Mouse (Mus musculus) layer of hippocampus, adult 18-20 months (tissue): ENCODE data around the gene Prdm15. TPM values are rescaled to one million over a fixed set of nuclear protein-coding genes. Genes with fewer than 3 reads are reported as not detected.

Source experiments
- DNase-seq, 2 experiments: peaks; one replicate each; pipeline ENCODE4 v3.0.0; 2022; ENCODE audit warnings: low spot score in 2 of 2
- long read RNA-seq: library from polyadenylated mRNA; stranded (forward); transcript quantifications from one replicate; pipeline ENCODE4 v2.0.0, GENCODE M21; 2021
- total RNA-seq, 2 experiments: library from RNA; stranded (reverse); gene quantifications; 2 replicates each; pipeline ENCODE4 v1.2.3; 2021

The Prdm15 gene
- total RNA-seq = 10 to 100 TPM; 23.4 to 24.5 TPM
- long read RNA-seq, partial matches to known transcripts = 3 of 19 reads
- long read RNA-seq, other reads (novel, unspliced or antisense) = 15 of 19 reads

GRCm38 (mm10) chr16:97851741-97852319, at the start of gene Prdm15:
TSS of gene Prdm15 (minus strand) at chr16:97851850.
- peak; percentile 86 to 91 for DNase-seq

- no peak for DNase-seq
Measured at GRCm38 (mm10) chr16:97897346-97898024, 45.8 kb upstream of the Prdm15 start.

- no peak for DNase-seq
Measured at GRCm38 (mm10) chr16:97887762-97888161, 36.1 kb upstream of the Prdm15 start.

- no peak for DNase-seq
Measured at GRCm38 (mm10) chr16:97883696-97884095, 32.0 kb upstream of the Prdm15 start.

- no peak for DNase-seq
Measured at GRCm38 (mm10) chr16:97882891-97883290, 31.2 kb upstream of the Prdm15 start.

GRCm38 (mm10) chr16:97879134-97879533, 27.5 kb upstream of the Prdm15 start:
- peak in 1 of 2 experiments; percentile 53 for DNase-seq

- DNase-seq = no peak
Measured at GRCm38 (mm10) chr16:97877502-97877901, 25.9 kb upstream of the Prdm15 start.

GRCm38 (mm10) chr16:97875101-97875500, 23.5 kb upstream of the Prdm15 start:
- no peak for DNase-seq

- no peak for DNase-seq
Measured at GRCm38 (mm10) chr16:97874376-97874775, 22.7 kb upstream of the Prdm15 start.

- no peak for DNase-seq
Measured at GRCm38 (mm10) chr16:97872657-97873056, 21.0 kb upstream of the Prdm15 start.

GRCm38 (mm10) chr16:97869193-97870102, 17.8 kb upstream of the Prdm15 start:
- DNase-seq = no peak

- DNase-seq = no peak
Measured at GRCm38 (mm10) chr16:97863932-97864467, 12.3 kb upstream of the Prdm15 start.

GRCm38 (mm10) chr16:97856050-97856449, 4.4 kb upstream of the Prdm15 start:
- no peak for DNase-seq

GRCm38 (mm10) chr16:97851061-97851740, 449 bp downstream of the Prdm15 start:
- DNase-seq = peak; percentile 77 to 86

- peak in 1 of 2 experiments; percentile 59 for DNase-seq
Measured at GRCm38 (mm10) chr16:97850667-97851060, 986 bp downstream of the Prdm15 start.

GRCm38 (mm10) chr16:97848832-97849231, 2.8 kb downstream of the Prdm15 start:
- no peak for DNase-seq

- no peak for DNase-seq
Measured at GRCm38 (mm10) chr16:97844967-97845937, 6.4 kb downstream of the Prdm15 start.

- no peak for DNase-seq
Measured at GRCm38 (mm10) chr16:97832154-97832553, 19.5 kb downstream of the Prdm15 start.

GRCm38 (mm10) chr16:97828207-97828606, 23.4 kb downstream of the Prdm15 start:
- DNase-seq = no peak
